Mouse (Mus musculus) T-helper 17 cell (primary cell): ENCODE data around the gene Ttll5.

Source experiments
- in situ Hi-C, 2 experiments: fragments of 300-600 bp; cut with MboI, MseI; formaldehyde crosslinking; loops; 1 replicate in 1 of 2; 2 replicates in 1 of 2; pipeline ENCODE4 v1.15.1; 2025; ENCODE audit warnings: high pct_unique_total_duplicates in 2 of 2

Ttll5 gene

DNA sequence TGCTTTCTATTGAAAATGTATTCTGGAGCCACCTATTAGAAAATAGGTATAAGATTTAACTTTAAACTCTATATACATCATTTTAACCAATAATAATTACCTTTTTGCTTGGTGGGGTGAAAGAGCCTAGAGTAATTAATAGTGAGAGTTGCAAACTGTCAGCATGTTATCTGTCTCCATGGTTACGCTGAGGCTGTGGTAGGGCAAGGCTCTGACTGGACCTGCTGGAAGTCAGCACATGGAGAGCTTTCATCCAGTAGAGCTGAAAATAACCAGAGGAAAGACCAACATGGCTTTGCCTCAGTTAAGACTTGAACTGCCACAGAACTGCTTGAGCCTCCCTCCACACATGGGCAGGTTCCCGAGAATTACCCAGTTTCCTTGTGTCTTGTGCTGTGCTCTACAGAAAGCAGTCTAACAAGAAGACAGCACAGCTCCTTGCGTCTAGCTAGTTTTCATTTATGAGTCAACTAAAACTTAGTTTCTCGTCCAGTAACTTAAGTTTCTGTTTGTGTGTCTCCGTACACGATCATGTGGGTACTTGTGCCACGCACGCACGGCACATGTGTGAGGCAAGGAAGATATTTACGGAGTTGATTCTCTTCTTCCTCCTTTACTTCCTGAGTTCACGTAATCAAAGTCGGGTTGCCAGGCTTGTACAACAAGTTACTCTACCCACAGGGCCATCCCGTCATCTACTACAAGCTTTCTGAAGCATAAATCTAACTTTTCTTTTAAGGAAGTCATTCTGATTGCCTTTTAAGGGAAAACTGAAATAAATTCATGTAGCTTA, 88.4 kb downstream of the Ttll5 start:
- in situ Hi-C loops: no loop called here

DNA sequence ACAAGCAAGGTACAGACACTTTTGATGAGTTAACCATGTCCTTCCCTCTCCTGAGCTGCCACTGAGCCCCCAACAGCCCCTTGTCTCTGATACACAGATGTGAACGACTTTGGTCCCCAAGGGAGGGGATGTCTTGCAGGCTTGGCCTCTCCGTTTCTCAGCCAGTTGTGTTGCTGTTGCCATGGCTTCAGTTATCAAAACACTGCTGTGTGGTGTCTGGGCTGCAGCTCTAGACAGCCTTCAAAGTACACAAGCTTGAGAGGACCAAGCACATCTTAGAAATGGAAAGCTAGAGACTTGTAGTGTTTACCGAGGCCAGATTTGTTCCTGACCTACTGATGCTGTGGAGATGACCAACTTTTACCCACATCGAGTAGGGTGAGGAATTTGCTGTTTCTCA, 102.4 kb downstream of the Ttll5 start:
- in situ Hi-C loops: no loop called here

DNA sequence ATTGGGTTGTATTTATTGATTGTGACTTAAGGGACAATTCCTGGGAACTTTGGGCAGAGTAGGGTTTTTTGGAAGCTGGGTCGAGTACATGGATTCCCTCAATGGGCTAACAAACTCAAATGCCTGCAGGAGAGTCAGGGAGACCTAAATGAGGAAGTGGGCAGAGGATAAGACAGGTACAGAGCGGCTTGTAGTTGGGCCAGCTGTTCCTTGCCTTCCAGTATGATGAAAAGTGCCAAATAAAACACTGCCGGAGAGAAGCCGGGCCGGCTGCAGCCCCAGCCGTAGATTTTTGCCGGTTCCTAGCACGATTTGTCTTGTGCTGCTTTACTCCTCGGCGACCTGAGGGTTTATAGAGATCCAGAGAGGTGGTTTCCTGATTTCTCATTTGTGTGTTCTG, 104.1 kb downstream of the Ttll5 start:
- in situ Hi-C loops: no loop called here

DNA sequence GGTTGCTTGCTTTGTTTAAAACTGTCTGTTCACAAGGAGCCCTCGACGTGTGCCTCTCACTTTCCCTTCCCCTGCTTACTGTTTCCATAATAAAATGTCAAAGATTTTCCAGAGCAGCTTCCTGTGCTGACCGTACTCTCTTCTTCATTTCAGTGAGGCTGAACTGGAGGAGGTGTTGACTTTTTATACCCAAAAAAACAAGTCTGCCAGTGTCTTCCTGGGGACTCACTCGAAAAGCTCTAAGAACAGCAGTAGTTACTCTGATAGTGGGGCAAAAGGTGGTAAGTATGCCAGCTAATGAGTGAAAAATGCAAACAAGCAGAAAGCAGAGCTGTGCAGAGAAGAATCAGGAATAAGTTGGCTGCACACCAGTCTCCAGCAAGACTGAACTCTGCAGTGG, 105.3 kb downstream of the Ttll5 start:
- in situ Hi-C loops: no loop called here

DNA sequence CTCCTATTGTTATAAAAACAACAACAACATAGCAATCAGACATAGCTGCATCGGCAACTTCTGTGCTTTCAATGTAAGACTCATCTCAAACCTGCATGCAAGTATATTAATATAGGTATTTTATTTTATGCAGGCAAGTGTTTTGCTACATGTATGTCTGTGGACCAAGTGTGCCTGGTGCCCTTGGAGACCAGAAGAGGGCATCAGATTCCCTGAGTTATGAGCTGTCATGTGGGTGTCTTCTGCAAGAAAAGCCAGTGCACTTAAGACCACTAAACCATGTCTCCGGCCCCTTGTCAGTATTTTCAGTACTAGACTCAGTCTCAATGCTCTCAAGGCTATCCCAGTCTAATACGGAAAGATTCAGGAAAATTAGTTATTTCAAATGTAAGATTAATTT, 106.3 kb downstream of the Ttll5 start:
- in situ Hi-C loops: no loop called here

DNA sequence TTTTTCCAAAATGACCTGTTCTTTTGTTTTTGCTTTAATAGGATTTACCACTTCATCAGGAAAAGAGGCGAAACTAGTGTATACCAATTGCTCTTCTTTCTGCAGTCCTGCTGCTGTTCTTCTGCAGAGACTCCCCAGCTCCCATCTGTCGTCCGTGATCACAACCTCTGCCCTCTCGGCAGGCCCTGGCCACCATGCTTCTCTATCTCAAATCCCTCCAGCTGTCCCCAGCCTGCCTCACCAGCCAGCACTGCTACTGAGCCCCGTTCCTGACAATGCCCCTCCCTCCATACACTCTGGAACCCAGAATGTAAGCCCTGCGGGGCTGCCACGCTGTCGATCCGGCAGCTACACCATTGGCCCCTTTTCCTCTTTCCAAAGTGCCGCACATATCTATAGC, 108.8 kb downstream of the Ttll5 start:
- in situ Hi-C loops: no loop called here

DNA sequence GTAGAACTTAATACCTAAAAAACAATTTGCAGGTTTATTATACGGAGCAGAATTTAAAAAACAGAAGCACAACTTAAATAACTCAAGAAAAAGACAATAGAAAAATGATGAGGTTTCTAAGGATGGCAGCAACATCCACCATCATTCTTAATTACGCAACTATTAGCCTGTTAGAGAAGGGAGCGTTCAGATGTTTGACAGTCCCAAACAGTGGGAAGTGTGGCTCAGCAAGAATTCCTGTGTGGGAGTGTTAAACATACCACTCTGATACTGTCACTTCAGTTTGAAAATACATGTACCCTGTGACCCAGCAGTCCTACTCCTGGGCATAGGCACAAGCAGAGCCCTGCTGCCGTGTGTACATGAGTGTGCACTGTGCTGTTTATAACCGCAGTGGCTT, 112.9 kb downstream of the Ttll5 start:
- in situ Hi-C loops: no loop called here

DNA sequence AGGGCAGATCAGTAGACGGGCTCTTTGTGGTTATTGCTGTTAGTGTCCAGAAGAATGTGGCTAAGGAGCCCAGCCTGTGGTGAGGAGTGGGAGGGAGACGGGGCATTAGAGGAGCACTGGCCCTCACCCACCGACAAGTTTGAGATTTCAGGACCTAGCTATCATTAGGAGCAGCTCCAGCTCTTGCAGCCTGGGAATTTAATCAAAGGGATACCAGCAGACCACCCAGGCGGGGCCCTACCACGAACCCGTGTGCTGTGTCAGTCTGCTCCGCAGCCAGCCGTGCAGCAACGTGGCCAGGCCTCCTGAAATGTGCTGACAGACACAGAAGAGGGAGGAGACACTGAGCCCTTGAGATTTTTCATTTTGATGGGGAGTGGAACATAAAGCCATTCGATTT, 119.0 kb downstream of the Ttll5 start:
- in situ Hi-C loops: no loop called here

DNA sequence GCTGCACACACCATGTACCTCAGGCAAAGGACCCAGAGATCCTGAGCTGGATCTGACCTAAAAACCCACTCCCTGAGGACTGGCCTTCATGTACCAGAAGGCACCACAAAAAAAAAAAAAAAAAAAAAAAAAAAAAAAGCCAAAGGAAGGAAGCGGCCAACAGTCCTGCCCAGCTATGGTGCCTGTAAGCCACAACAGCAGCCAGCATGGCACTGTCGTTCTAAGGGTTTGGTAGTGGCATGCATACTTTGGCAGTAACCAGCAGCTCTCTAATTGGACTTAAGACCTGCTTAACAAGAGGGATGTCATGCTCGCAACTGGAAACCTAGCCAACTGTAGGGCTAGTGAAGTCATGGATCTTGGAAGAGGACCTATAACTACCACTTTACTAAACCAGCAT, 120.0 kb downstream of the Ttll5 start:
- in situ Hi-C loops: no loop called here

DNA sequence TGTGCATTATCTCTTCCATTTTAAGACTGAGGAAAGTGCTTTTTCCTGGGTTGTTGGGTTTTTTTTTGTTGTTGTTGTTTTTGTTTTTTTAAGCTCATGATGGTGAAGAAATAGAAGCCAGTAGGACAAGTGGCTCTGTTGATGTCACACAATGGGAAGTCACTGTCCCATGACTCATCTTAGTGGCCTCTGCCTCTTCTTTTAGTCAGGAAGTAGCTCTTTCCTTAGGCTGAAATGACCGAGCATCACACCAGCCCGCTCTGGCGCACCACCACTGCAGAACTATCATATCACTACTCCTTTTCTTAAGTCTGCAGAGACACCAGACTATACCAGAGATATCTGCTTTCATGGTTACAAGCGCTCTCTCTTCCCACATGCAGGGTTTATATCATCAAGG, 122.7 kb downstream of the Ttll5 start:
- in situ Hi-C loops: no loop called here

DNA sequence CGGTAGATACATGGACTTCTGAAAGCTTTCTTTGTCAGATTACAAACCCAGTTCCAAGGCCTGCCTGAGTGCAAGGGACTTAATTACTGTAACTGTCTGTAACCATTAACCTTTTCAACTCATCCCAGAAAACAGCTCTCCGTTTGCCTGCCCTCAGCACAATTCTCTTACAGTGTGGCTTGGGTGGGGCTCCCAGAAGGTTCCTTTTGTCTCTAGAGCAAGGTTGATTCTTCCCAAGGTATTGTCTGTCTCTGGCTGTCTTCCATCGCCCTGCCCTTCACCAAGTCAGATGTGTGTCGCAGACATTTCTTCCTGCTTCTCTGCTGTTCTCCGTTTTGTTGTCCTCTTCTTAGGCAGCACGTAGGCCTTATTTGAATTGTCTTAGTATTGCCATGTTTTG, 125.2 kb downstream of the Ttll5 start:
- in situ Hi-C loops: no loop called here

DNA sequence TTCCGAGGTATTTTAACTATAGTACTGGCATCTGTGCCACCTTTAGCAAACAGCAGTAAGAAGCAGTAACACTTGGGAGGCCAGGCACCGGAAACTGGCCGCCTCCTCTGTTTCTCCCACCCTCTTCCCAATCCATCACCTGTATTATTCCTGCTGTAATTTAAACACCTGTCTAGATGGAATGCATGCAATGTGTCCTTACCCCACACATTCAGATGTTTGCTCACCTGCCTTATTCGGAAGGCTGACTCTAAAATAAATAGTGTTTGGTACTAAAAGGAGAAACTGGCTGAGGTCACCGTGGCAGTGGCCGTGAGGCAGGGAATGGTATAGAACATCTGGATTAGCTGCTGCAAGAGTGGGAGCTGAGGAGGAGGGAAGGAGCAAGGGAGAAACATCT, 125.9 kb downstream of the Ttll5 start:
- in situ Hi-C loops: no loop called here

DNA sequence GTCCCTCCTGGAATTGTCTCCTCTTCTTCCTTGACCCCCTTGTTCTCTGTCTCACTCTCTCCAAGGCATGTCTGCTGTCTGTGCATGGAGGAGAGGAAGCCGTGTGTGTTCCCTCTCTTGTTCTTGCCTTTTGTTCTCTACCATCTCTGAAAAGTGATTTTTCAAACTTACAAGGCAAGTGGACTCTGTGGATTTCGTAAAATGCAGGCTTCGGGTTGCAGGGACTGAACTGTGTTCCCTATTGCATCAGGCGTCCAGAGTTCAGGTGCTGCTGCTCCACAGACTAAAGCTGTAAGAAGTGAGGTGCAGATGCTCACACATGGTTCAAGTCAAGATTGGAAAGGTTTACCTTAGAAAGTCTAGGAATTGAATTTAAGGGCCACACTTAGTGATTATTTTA, 126.6 kb downstream of the Ttll5 start:
- in situ Hi-C loops: no loop called here

DNA sequence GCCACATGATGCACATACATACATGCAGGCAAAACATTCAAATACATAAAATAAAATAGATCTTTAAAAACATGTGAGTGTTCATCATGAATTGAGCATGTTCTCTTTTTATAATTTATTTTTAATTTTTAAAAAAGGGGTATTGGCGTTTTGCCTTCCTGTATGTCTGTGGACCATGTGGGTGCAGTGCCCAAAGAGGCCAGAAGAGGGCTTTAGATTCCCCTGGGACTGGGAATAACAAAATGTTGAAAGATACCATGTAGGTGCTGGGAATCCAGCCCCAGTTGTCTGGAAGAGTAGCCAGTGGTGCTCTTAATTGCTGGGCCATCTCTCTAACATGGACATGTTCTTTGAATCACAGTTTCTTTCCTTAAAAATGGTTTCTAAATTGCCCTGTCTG, 127.4 kb downstream of the Ttll5 start:
- in situ Hi-C loops: no loop called here

DNA sequence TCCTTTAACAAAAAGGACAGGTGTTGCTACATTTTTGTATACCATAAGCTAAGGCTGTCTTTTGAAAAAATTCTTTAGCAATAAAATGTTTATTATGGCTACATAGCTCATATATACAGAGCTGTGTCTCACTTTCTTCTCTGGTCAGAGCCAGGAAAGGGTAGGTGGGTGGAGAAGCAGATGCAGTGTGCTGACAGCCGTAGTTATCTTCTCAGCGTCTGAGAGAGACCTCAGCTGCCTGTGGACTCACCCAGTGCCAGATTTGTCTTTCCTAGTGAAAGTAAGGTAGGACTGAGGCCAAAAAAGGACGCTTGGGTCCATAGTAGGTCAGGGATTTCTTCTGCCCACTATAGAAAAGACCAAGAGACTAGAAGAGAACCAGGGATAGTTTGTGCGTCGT, 127.9 kb downstream of the Ttll5 start:
- in situ Hi-C loops: no loop called here

DNA sequence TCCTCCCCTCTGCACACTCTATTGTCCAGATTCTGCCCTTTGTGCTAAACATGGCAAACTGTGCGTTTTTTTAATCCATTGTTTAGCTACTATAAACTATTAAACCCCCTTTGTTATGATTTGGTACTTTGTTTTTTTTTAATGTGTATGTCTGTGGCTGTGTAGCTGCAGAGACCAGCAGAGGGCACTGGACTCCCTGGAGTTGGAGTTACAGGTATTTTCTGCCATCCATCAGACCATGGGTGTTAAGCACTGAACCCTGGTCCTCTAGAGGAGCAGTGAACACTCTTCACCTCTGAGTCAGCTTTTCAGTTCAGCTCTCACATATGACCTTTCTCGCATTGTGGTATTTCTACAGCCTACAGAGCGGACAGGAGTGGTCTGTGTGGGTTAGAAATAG, 129.7 kb downstream of the Ttll5 start:
- in situ Hi-C loops: no loop called here

DNA sequence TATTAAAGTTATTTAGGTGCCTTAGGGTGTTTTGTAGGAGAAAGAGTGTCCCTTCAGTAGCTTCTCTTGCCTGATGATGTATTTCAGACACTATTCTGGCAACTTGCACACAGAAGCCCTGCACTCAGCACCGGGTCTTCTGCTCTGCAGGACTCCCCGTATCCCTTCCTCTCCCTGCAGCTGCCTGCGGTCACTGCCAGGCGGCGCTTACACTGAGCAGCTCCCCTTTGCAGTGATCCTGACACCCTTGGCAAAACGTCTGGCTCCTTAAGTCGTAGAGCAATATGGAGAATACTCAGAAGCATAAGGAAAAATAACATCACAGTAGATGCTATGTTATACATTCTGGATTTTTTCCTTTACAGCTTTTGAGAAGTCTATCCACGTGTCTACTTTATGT, 130.6 kb downstream of the Ttll5 start:
- in situ Hi-C loops: loop anchor here in 1 of 2 experiments (5.0 kb wide), 1 partner anchor 122 kb away; the partner anchor contains the start of gene Tgfb3

DNA sequence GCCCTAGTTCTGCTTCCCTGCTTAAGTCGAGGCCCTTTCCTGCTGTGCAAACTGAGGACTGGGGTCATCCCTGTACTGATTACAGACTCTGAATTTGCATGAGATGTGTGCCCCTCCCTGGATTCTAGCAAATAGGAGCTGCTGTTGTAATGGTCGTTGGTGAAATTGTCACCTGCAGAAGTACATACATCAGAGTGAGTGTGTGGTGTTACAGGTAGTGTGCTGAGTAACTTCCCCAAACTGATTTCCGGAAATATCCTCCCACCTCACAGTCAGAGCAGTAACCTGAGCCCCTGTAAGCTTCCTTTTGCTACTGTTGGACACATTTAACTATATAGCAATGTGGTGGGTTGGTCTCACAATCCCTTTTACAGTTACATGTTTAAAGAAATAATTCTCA, 131.2 kb downstream of the Ttll5 start:
- in situ Hi-C loops: loop anchor here in 1 of 2 experiments (5.0 kb wide), 1 partner anchor 122 kb away; the partner anchor contains the start of gene Tgfb3

DNA sequence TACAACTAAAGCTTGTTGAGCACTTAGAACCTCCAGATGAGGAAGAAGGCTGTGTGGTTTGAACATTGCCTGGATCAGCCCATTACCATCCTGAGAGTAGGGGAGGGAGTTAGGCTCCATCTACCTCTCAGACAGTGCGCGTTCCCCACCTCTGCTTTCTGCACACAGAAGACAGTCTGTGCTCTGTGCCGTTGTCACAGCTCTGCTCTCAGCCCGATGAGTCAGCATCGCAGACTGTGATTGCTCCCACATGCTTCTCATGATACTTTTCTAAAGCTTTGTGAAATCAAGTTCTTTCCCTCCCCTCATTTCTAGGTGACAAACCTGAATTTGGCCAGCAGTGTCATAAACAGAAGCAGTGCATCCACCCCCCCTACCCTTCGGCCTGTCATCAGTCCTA, 131.8 kb downstream of the Ttll5 start:
- in situ Hi-C loops: loop anchor here in 1 of 2 experiments (5.0 kb wide), 1 partner anchor 121 kb away; the partner anchor contains the start of gene Tgfb3

DNA sequence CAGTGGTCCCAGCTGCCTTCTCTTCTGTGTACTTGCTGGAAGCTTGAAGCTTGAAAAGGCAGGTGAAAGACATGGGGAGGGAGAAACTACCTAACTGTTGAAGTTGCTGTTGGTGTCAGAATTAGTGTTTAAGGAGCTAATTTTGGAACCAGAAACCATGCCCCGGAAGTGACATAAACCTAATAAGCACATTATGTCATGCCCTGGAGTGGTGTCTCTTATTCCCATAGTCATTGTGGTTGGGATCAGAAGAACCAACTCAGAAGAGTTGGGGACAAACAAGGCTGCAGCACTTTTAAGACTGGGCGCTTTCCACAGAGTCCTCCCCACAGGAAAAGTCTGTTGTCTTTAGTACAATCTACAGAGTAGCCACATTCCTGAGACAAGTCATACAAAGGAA, 134.0 kb downstream of the Ttll5 start:
- in situ Hi-C loops: loop anchor here in 1 of 2 experiments (5.0 kb wide), 1 partner anchor 119 kb away; the partner anchor contains the start of gene Tgfb3

DNA sequence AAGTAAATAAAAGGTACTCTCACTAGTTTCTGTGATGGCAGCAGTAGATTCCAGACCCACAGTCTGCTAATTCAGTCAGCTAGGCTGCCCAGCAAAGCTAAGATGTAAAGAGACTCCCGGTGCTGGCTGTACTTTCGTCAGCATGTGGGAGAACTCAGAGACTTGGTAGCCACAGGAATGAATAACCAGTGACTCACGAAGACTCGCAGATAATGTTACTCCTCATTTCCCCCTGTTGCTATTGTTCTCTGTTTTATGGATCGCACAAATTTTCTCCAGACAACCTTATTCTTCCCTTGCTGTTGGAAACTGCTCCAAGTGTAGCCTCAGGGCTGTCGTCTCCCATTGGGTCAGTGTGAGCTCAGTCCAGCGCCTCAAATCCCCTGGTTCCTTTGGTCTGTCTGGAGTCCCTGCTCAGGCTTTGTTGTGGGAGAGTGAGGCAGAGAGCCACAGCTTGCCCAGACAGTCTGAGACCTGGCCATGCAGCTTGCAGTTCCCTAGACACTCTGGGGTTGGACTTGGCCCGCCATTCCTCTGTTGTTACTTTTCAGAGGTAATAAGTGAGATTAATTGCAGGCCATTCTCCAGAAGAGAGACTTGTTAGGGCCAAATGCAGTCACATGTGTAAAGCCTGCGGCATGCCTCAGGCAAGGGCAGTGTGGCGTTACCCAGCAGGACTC, 135.5 kb downstream of the Ttll5 start:
- in situ Hi-C loops: loop anchor here in 1 of 2 experiments (5.0 kb wide), 1 partner anchor 117 kb away; the partner anchor contains the start of gene Tgfb3

DNA sequence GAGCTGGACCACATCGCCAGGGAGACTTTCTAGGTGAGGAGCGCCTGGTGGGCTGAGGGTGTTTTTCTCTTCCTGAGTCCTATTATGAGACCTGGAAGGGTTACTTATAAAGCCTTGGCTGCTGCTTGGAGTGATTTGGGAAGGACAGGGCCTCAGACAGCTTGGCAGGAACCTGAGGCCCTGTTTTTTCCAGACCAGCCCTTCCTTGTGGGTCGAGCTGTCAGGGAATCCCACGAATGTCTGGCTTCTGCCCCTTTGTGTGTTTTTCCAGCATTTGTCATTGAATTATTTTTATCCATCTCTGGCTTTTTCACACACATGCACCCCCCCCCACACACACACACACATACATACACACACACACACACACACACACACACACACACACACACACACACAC, 136.2 kb downstream of the Ttll5 start:
- in situ Hi-C loops: no loop called here

DNA sequence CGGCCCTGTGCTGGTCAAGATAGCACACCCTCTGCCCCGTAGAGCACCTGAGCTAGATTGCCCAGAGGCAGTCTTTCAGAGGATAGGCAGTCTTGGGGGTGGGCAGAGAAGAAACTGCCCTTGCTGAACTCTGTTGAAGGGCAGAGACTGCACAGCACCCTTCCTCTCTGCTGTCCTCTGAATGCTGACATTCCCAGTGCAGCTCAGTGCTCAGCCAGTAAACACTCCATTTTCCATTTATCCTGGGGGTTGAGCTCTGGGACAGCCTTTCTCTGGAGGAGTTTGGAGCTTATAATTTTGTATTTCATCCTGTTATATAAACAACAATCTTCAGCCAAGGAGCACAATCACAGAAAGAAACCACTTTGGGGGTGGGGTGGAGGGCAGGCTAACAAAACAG, 138.7 kb downstream of the Ttll5 start:
- in situ Hi-C loops: no loop called here
